Mouse (Mus musculus) T-helper 2 cell (primary cell): ENCODE measurements at regions not wholly inside any gene's neighbourhood (a gene's known extent, or its start where the extent isn't known, plus 50 kb on each side); places are given as distances from the start of the nearest gene placed in this dataset.
"Not testable (repeated sequence)": the region's sequence is repeated elsewhere in the genome, so short reads cannot be mapped to it uniquely, and the experiment has no call there.

Experiments used
- in situ Hi-C: fragments of 300-600 bp; cut with MboI, MseI; formaldehyde crosslinking; loops from one replicate; pipeline ENCODE4 v1.15.1; 2025; ENCODE audit warnings: high pct_unique_total_duplicates

- in situ Hi-C loops, result no loop called here
These were observed 739.4 kb downstream of the Tbl1xr1 start for GRCm38 (mm10) chr3:22815842-22816241.

- in situ Hi-C loops, result no loop called here
These were observed 750.0 kb downstream of the Tbl1xr1 start for GRCm38 (mm10) chr3:22826485-22826884.

GRCm38 (mm10) chr3:22838986-22839385 is 762.5 kb downstream of the Tbl1xr1 start:
- in situ Hi-C loops, result no loop called here

- in situ Hi-C loops, result loop anchor here (10.0 kb wide), 1 partner anchor 1644 kb away; no protein-coding TSS in a partner anchor
These were observed 774.0 kb downstream of the Tbl1xr1 start for GRCm38 (mm10) chr3:22850474-22850873.

GRCm38 (mm10) chr3:22863595-22863994 is 787.1 kb downstream of the Tbl1xr1 start:
- in situ Hi-C loops, result no loop called here

GRCm38 (mm10) chr3:22877883-22878282 is 801.4 kb downstream of the Tbl1xr1 start:
- in situ Hi-C loops, result no loop called here

GRCm38 (mm10) chr3:22892735-22893134 is 816.3 kb downstream of the Tbl1xr1 start:
- in situ Hi-C loops, result no loop called here

- in situ Hi-C loops, result no loop called here
These were observed 821.2 kb downstream of the Tbl1xr1 start for GRCm38 (mm10) chr3:22897651-22898050.

- in situ Hi-C loops, result no loop called here
These were observed 824.5 kb downstream of the Tbl1xr1 start for GRCm38 (mm10) chr3:22900966-22901365.

- in situ Hi-C loops, result no loop called here
These were observed 852.5 kb downstream of the Tbl1xr1 start for GRCm38 (mm10) chr3:22928970-22929369.

- in situ Hi-C loops, result no loop called here
These were observed 853.5 kb downstream of the Tbl1xr1 start for GRCm38 (mm10) chr3:22929762-22930519.

- in situ Hi-C loops, result not testable (repeated sequence)
These were observed 869.2 kb downstream of the Tbl1xr1 start for GRCm38 (mm10) chr3:22945646-22946045.

GRCm38 (mm10) chr3:22947181-22947580 is 870.7 kb downstream of the Tbl1xr1 start:
- in situ Hi-C loops, result no loop called here

GRCm38 (mm10) chr3:22948168-22948768 is 871.8 kb downstream of the Tbl1xr1 start:
- in situ Hi-C loops, result no loop called here

GRCm38 (mm10) chr3:22957422-22957821 is 881.0 kb downstream of the Tbl1xr1 start:
- in situ Hi-C loops, result no loop called here

GRCm38 (mm10) chr3:22972681-22973080 is 896.2 kb downstream of the Tbl1xr1 start:
- in situ Hi-C loops, result no loop called here

- in situ Hi-C loops, result no loop called here
These were observed 900.3 kb downstream of the Tbl1xr1 start for GRCm38 (mm10) chr3:22976801-22977200.

GRCm38 (mm10) chr3:22979896-22980890 is 903.7 kb downstream of the Tbl1xr1 start:
- in situ Hi-C loops, result no loop called here

- in situ Hi-C loops, result no loop called here
These were observed 906.0 kb downstream of the Tbl1xr1 start for GRCm38 (mm10) chr3:22982430-22982829.

- in situ Hi-C loops, result no loop called here
These were observed 913.8 kb downstream of the Tbl1xr1 start for GRCm38 (mm10) chr3:22990136-22990820.

GRCm38 (mm10) chr3:22995228-22995627 is 918.8 kb downstream of the Tbl1xr1 start:
- in situ Hi-C loops, result no loop called here
